In the genomic region with DNA sequence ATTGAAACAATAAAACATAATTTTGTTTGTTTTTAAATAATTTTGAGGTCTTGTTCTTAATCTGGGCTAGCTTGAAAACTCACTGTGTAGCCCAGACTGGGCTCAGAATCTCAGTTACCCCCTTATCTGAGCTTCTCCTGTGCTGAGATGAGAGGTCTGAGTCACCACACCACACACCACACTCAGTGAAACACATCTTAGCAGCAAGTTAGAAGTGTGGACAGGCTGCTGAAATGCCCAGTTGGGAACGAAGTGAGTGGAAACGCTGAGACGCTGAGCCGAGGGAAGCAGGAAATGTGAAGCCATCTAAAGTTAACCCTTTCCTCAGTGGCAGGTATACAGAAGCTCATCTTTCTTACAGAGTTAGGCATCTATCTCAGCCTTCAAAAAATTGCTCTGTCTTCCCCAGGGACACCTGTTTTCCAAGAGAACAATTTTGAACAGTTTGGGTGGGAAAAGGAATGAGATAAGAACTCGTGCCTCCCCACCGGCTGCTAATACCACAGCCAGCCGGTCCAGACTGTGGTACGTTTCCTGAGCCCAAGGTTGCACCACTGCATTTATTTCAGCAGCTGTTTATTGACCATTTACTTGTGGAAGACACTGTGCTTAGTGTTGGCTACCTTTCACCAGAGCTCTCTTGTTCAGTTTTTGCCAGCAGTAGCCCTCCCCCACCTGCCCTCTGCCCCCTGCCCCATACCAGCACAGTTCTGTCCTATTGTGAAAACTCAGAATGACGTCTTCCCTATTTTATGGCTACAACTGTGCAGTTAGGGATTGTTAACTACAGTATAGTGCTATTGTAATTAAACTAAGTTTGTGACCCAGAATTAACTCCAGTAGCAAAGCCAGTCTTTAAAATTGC, we compare ENCODE assay signal across 12 mouse cellular contexts. TPM values are rescaled to one million over a fixed set of nuclear protein-coding genes. Genes with fewer than 3 reads are reported as not detected.
DNase-seq lines count a peak whose midpoint lies in the region; ATAC-seq and TF ChIP-seq lines count a peak whose summit lies in the region.
"Had no signal": no experiment of that assay in that cellular context is flagged by ENCODE, and none has a peak within 500 bp of the region (broad histone marks: within the 10 kb centered on the region; RNA-seq: fewer than 3 reads in every experiment).

No protein-coding gene starts in this region.

- no peaks in the 10 kb centered on the region for H3K36me3 ChIP-seq in heart, embryonic 13.5 days
- peaks cover 0 to 3% of the 10 kb centered on the region in 2 experiments; a peak in 3 of 4 replicates for H3K36me3 ChIP-seq in MEL (ENCODE audit: control insufficient read depth in 1 of 2, insufficient read depth in 2 of 2, low read length in 2 of 2)
- H3K36me3 ChIP-seq in heart, postnatal 0 days (replicated peaks; ENCODE audit: control insufficient read depth, insufficient read depth, low read length): no peaks in the 10 kb centered on the region
- H3K36me3 ChIP-seq in liver, postnatal 0 days (replicated peaks; ENCODE audit: insufficient read depth, low read length): no peaks in the 10 kb centered on the region
- H3K36me3 ChIP-seq in midbrain, embryonic 13.5 days: no peaks in the 10 kb centered on the region
- H3K36me3 ChIP-seq in thymus, adult 2 months (ENCODE audit: control insufficient read depth, insufficient read depth, low read length): no peaks in the 10 kb centered on the region
- H3K36me3 ChIP-seq: forebrain, embryonic 15.5 days; lung, embryonic 15.5 days had no signal

- H3K27me3 ChIP-seq in heart, embryonic 13.5 days (replicated peaks): no peaks in the 10 kb centered on the region
- no peaks in the 10 kb centered on the region for H3K27me3 ChIP-seq in MEL (ENCODE audit: control insufficient read depth in 1 of 2, insufficient read depth in 2 of 2, low read length in 2 of 2)
- H3K27me3 ChIP-seq in heart, postnatal 0 days (ENCODE audit: control insufficient read depth, insufficient read depth, low read length): no peaks in the 10 kb centered on the region
- no peaks in the 10 kb centered on the region for H3K27me3 ChIP-seq in liver, postnatal 0 days (ENCODE audit: insufficient read depth, low read length)
- no peaks in the 10 kb centered on the region for H3K27me3 ChIP-seq in midbrain, embryonic 13.5 days
- no peaks in the 10 kb centered on the region for H3K27me3 ChIP-seq in thymus, adult 2 months (ENCODE audit: control insufficient read depth, insufficient read depth, low read length)
- H3K27me3 ChIP-seq: CH12.LX; forebrain, embryonic 15.5 days; lung, embryonic 15.5 days had no signal

- H3K9ac ChIP-seq in heart, embryonic 13.5 days: peak overlapping the region; percentile 38; the same call in 1 of the 2 replicates
- no peak overlapping the region for H3K9ac ChIP-seq in MEL (ENCODE audit: control insufficient read depth, low read depth, low read length, poor library complexity, severe bottlenecking)
- H3K9ac ChIP-seq in heart, postnatal 0 days (replicated peaks; ENCODE audit: low read depth, low read length): no peak overlapping the region
- no peak overlapping the region; the same call in 1 of the 2 replicates for H3K9ac ChIP-seq in liver, postnatal 0 days (replicated peaks)
- no peak overlapping the region for H3K9ac ChIP-seq in midbrain, embryonic 13.5 days (replicated peaks)
- H3K9ac ChIP-seq: forebrain, embryonic 15.5 days; lung, embryonic 15.5 days had no signal

- ATAC-seq in heart, embryonic 13.5 days (ENCODE audit: extremely low read depth, insufficient number of reproducible peaks, low FRiP score, low TSS enrichment): no peak
- ATAC-seq in heart, postnatal 0 days (ENCODE audit: insufficient read depth, low read depth): peak; percentile 89
- peak; percentile 98 for ATAC-seq in liver, postnatal 0 days
- no peak for ATAC-seq in midbrain, embryonic 13.5 days
- ATAC-seq: forebrain, embryonic 15.5 days had no signal

- no peak for TF ChIP-seq CTCF in MEL (IDR thresholded peaks at IDR 0.05 in 2 of 3, conservative IDR thresholded peaks at IDR 0.05 in 1 of 3; ENCODE audit: control insufficient read depth in 1 of 3, insufficient read depth in 1 of 3, low read depth in 2 of 3, low read length in 3 of 3, poor library complexity in 1 of 3, severe bottlenecking in 1 of 3)
- no peak for TF ChIP-seq CTCF in heart, postnatal 0 days (IDR thresholded peaks at IDR 0.05; ENCODE audit: low read depth)
- no peak for TF ChIP-seq CTCF in liver, postnatal 0 days (IDR thresholded peaks at IDR 0.05; ENCODE audit: low read depth)
- TF ChIP-seq CTCF in thymus, adult 2 months (IDR thresholded peaks at IDR 0.05; ENCODE audit: borderline replicate concordance, control insufficient read depth, extremely low read depth, insufficient read depth, low read length, poor library complexity): no peak

- peaks cover 9% of the 10 kb centered on the region for H3K79me2 ChIP-seq in MEL (ENCODE audit: control insufficient read depth, insufficient read depth, low read length, poor library complexity)

- peak overlapping the region; percentile 67 for H3K27ac ChIP-seq in heart, embryonic 13.5 days (replicated peaks)
- H3K27ac ChIP-seq in MEL (ENCODE audit: control insufficient read depth, low read depth, low read length): no peak overlapping the region
- peak overlapping the region; percentile 55 for H3K27ac ChIP-seq in heart, postnatal 0 days (ENCODE audit: low read depth)
- H3K27ac ChIP-seq in liver, postnatal 0 days (ENCODE audit: low read depth): peak overlapping the region; percentile 74
- H3K27ac ChIP-seq in midbrain, embryonic 13.5 days: no peak overlapping the region
- no peak overlapping the region for H3K27ac ChIP-seq in thymus, adult 2 months (ENCODE audit: control insufficient read depth, insufficient read depth, low read length)
- H3K27ac ChIP-seq: forebrain, embryonic 15.5 days; lung, embryonic 15.5 days had no signal

- peak overlapping the region; percentile 33 for H3K4me3 ChIP-seq in heart, embryonic 13.5 days
- no peak overlapping the region for H3K4me3 ChIP-seq in MEL (ENCODE audit: control insufficient read depth in 1 of 2, insufficient read depth in 1 of 2, low read depth in 2 of 2, low read length in 2 of 2)
- H3K4me3 ChIP-seq in heart, postnatal 0 days (ENCODE audit: low read depth, low read length): no peak overlapping the region
- 0 out of 2 replicates have a peak overlapping the region, but pooled peaks have one; percentile 3 for H3K4me3 ChIP-seq in liver, postnatal 0 days (ENCODE audit: low read depth, low read length)
- no peak overlapping the region for H3K4me3 ChIP-seq in midbrain, embryonic 13.5 days (replicated peaks)
- H3K4me3 ChIP-seq in thymus, adult 2 months (ENCODE audit: control insufficient read depth, insufficient read depth, low read length): no peak overlapping the region
- H3K4me3 ChIP-seq: forebrain, embryonic 15.5 days; lung, embryonic 15.5 days had no signal

- peak overlapping the region; percentile 61 for H3K4me2 ChIP-seq in heart, embryonic 13.5 days
- peak overlapping the region; percentile 35; the same call in 1 of the 2 replicates for H3K4me2 ChIP-seq in heart, postnatal 0 days (ENCODE audit: low read depth, low read length)
- peak overlapping the region; percentile 51 for H3K4me2 ChIP-seq in liver, postnatal 0 days (ENCODE audit: low read depth, low read length)
- H3K4me2 ChIP-seq in midbrain, embryonic 13.5 days (replicated peaks): no peak overlapping the region
- H3K4me2 ChIP-seq: forebrain, embryonic 15.5 days; lung, embryonic 15.5 days had no signal

- peaks cover 46% of the 10 kb centered on the region for H3K4me1 ChIP-seq in heart, embryonic 13.5 days
- no peaks in the 10 kb centered on the region for H3K4me1 ChIP-seq in MEL (ENCODE audit: control insufficient read depth in 1 of 2, insufficient read depth in 2 of 2, low read length in 2 of 2)
- peaks cover 10% of the 10 kb centered on the region; the same call in 1 of the 2 replicates for H3K4me1 ChIP-seq in heart, postnatal 0 days (ENCODE audit: control insufficient read depth, insufficient read depth)
- H3K4me1 ChIP-seq in liver, postnatal 0 days (ENCODE audit: insufficient read depth): peaks cover 16% of the 10 kb centered on the region
- peaks cover 10% of the 10 kb centered on the region; the same call in 1 of the 2 replicates for H3K4me1 ChIP-seq in midbrain, embryonic 13.5 days (replicated peaks)
- H3K4me1 ChIP-seq in thymus, adult 2 months (replicated peaks; ENCODE audit: control insufficient read depth, insufficient read depth, low read length): peaks cover 3% of the 10 kb centered on the region

- DNase-seq in heart, adult 8-10 months (ENCODE audit: low spot score): no peak
- DNase-seq in MEL (ENCODE audit: low read depth, low spot score): peak; percentile 46
- DNase-seq in heart, postnatal 0 days (ENCODE audit: low spot score): peak; percentile 56
- peak; percentile 68 for DNase-seq in liver, postnatal 0 days
- no peak for DNase-seq in thymus, adult 2 months
- DNase-seq in kidney, postnatal 36 days: no peak
- DNase-seq: thymus, postnatal 36 days had no signal

- no peaks in the 10 kb centered on the region for H3K9me3 ChIP-seq in heart, embryonic 13.5 days
- no peaks in the 10 kb centered on the region for H3K9me3 ChIP-seq in MEL (replicated peaks; ENCODE audit: insufficient read depth, low read length)
- H3K9me3 ChIP-seq in heart, postnatal 0 days (replicated peaks; ENCODE audit: control insufficient read depth, low read length): no peaks in the 10 kb centered on the region
- H3K9me3 ChIP-seq in liver, postnatal 0 days (ENCODE audit: low read length): no peaks in the 10 kb centered on the region
- no peaks in the 10 kb centered on the region for H3K9me3 ChIP-seq in midbrain, embryonic 13.5 days
- H3K9me3 ChIP-seq: forebrain, embryonic 15.5 days; lung, embryonic 15.5 days had no signal

- no peak for TF ChIP-seq EP300 in MEL (IDR thresholded peaks at IDR 0.05; ENCODE audit: low read depth in 1 of 2, low read length in 2 of 2)
- no peak for TF ChIP-seq EP300 in heart, postnatal 0 days (IDR thresholded peaks at IDR 0.05; ENCODE audit: low read depth)
- TF ChIP-seq EP300 in liver, postnatal 0 days (IDR thresholded peaks at IDR 0.05; ENCODE audit: low read depth): peak; percentile 29; the same call in 1 of the 2 replicates

- no peak for TF ChIP-seq POLR2A in MEL (IDR thresholded peaks at IDR 0.05; ENCODE audit: control insufficient read depth in 1 of 2, insufficient read depth in 1 of 2, low read depth in 1 of 2, low read length in 2 of 2, poor library complexity in 1 of 2)
- TF ChIP-seq POLR2A in thymus, adult 2 months (IDR thresholded peaks at IDR 0.05; ENCODE audit: control insufficient read depth, extremely low read depth, insufficient read depth, low read length, poor library complexity): no peak

- WGBS in heart, embryonic 13.5 days: 6% methylated on average over 9 of the region's 9 CpGs
- WGBS in heart, postnatal 0 days: 10% methylated on average over 9 of the region's 9 CpGs
- 13% methylated on average over 9 of the region's 9 CpGs for WGBS in liver, postnatal 0 days (ENCODE audit: insufficient replicate concordance)
- 40% methylated on average over 9 of the region's 9 CpGs for WGBS in midbrain, embryonic 13.5 days
- WGBS in thymus, adult 2 months: 37% methylated on average over 9 of the region's 9 CpGs

- no peak for TF ChIP-seq RAD21 in MEL (IDR thresholded peaks at IDR 0.05; ENCODE audit: low read depth, low read length)

RNA-seq across cellular contexts. Expression of a gene that starts 17.8 kb away (rescaled TPM):
- polyA plus RNA-seq in heart, embryonic 13.5 days (2015; fragmentation: Nextera tagmentation; extraction: Ambion mirVana): 224 and 267 TPM in 2 replicates
- total RNA-seq in heart, adult 8-10 months (2022): 100 to 1,000 TPM; 105 to 118 (median 113) TPM
- total RNA-seq in MEL (2012; rRNA removed): 263 and 264 TPM in 2 replicates
- 100 to 1,000 TPM in 1 of 2 experiments, not detected in 1; 155 TPM for polyA plus RNA-seq in MEL (2012; ENCODE audit: insufficient read depth in 1 of 2, insufficient read length in 2 of 2, low read depth in 1 of 2, low replicate concordance in 2 of 2, missing spikeins in 1 of 2)
- 42.9 and 110 TPM in 2 replicates for total RNA-seq in heart, postnatal 0 days (2014; rRNA removed; ENCODE audit: low replicate concordance)
- 221 and 238 TPM in 2 replicates for polyA plus RNA-seq in heart, postnatal 0 days (2015; fragmentation: Nextera tagmentation; extraction: Ambion mirVana)
- 150 and 152 TPM in 2 replicates for polyA plus RNA-seq in liver, postnatal 0 days (2015; fragmentation: Nextera tagmentation; extraction: Ambion mirVana)
- 259 and 265 TPM in 2 replicates for polyA plus RNA-seq in midbrain, embryonic 13.5 days (2015; fragmentation: Nextera tagmentation; extraction: Ambion mirVana)
- 8.7 and 10.1 TPM in 2 replicates for polyA plus RNA-seq in thymus, adult 2 months (2012; rRNA removed)

Comparison
In these comparisons a context has a peak if more than half of its experiments do, and no peak if none do; other contexts are left out.
1. ATAC-seq: peak in heart, postnatal 0 days (single experiment) and liver, postnatal 0 days (single experiment); none in heart, embryonic 13.5 days (single experiment) and midbrain, embryonic 13.5 days (single experiment).
2. H3K4me3 ChIP-seq: peak in heart, embryonic 13.5 days (single experiment) and liver, postnatal 0 days (single experiment); none in MEL (0 of 2), heart, postnatal 0 days (single experiment), midbrain, embryonic 13.5 days (single experiment) and thymus, adult 2 months (single experiment).
3. DNase-seq: peak in MEL (single experiment), heart, postnatal 0 days (single experiment) and liver, postnatal 0 days (single experiment); none in heart, adult 8-10 months (single experiment), thymus, adult 2 months (single experiment) and kidney, postnatal 36 days (0 of 2).
4. H3K27ac ChIP-seq: peak in heart, embryonic 13.5 days (single experiment), heart, postnatal 0 days (single experiment) and liver, postnatal 0 days (single experiment); none in MEL (single experiment), midbrain, embryonic 13.5 days (single experiment) and thymus, adult 2 months (single experiment).